Mouse (Mus musculus): Measurements from ENCODE around the gene Noxo1. TPM values are rescaled to one million over a fixed set of nuclear protein-coding genes. Genes with fewer than 3 reads are reported as not detected.

Noxo1 gene
- total RNA-seq, 2 experiments from 2014 or later, result 0.33 to 1.3 TPM

DNA sequence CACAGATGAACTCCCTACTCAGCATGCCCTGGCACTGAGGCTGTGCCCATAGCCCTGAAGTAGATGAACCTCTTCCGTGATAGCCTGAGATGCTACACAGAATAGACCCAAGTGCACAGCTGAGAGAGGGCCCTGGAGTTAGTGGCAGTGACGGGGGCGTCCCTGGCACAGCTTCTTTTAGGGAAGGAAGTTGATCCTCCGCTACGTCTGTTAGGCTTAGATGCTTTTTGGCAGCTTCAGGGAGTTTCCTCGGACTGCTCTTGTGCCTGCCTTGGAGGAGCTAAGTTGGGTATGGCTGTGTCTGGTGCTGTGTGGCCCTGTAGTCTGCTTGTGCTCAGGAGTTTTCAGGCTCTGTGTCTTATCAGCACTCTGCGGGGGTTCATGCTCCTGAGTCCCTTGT lies 21.8 kb upstream of the Noxo1 start:
- intact Hi-C loops (cut with DNase I), result no loop called here
- DNase-seq, result no peak

- intact Hi-C loops (cut with DNase I), result no loop called here
- DNase-seq, result peak; percentile 68 to 69
Observed at GRCm38 (mm10) chr17:24676187-24676586, 19.8 kb upstream of the Noxo1 start.

- DNase-seq, result no peak
- intact Hi-C loops (cut with DNase I), result no loop called here
Observed at GRCm38 (mm10) chr17:24676877-24677276, 19.2 kb upstream of the Noxo1 start.

- DNase-seq, result no peak
- intact Hi-C loops (cut with DNase I), result no loop called here
Observed at GRCm38 (mm10) chr17:24677500-24678080, 18.4 kb upstream of the Noxo1 start.

DNA sequence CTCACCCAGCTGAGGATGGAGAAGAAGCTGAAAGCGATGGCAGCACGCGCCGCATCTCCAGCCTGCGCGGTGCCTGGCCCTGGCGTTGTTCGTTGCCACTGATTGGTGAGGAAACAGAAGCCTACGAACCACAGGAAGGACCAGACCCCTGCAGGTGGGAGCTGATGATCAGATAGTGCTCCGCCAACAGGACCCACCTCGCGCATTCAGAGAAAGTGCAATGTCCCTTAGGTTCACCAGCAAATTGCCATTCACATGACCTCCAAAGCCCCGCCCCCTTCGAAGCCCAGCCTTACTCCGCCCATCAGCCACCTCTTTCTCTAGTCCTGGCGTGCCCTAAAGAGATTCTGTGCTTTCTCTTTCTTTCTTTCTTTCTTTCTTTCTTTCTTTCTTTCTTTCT lies 9.5 kb upstream of the Noxo1 start:
- intact Hi-C loops (cut with DNase I), result no loop called here
- DNase-seq, result no peak

- intact Hi-C loops (cut with DNase I), result no loop called here
- peak; percentile 41 to 51 for DNase-seq
Observed at GRCm38 (mm10) chr17:24687146-24687595, 8.9 kb upstream of the Noxo1 start.

GRCm38 (mm10) chr17:24687599-24687998 lies 8.4 kb upstream of the Noxo1 start:
- intact Hi-C loops (cut with DNase I), result no loop called here
- no peak for DNase-seq

GRCm38 (mm10) chr17:24689251-24690081 lies 6.6 kb upstream of the Noxo1 start, which contains the start of gene Syngr3:
Gene Syngr3, minus strand, starts transcription at chr17:24689955.
- intact Hi-C loops (cut with DNase I), result no loop called here
- no peak for DNase-seq

GRCm38 (mm10) chr17:24692385-24692784 lies 3.6 kb upstream of the Noxo1 start:
- intact Hi-C loops (cut with DNase I), result no loop called here
- no peak for DNase-seq

- no peak for DNase-seq
- intact Hi-C loops (cut with DNase I), result loop anchor here (2.0 kb wide), 1 partner anchor 25 kb away; no protein-coding TSS in a partner anchor
Observed at GRCm38 (mm10) chr17:24695326-24696010, 566 bp upstream of the Noxo1 start.

- DNase-seq, result no peak
- intact Hi-C loops (cut with DNase I), result no loop called here
Observed at GRCm38 (mm10) chr17:24697985-24698384, 2.0 kb downstream of the Noxo1 start.

- DNase-seq, result no peak
- intact Hi-C loops (cut with DNase I), result no loop called here
Observed at GRCm38 (mm10) chr17:24698715-24699114, 2.7 kb downstream of the Noxo1 start.

- DNase-seq, result no peak
- intact Hi-C loops (cut with DNase I), result no loop called here
Observed at GRCm38 (mm10) chr17:24699473-24699872, 3.4 kb downstream of the Noxo1 start.

GRCm38 (mm10) chr17:24701251-24701650 lies 5.2 kb downstream of the Noxo1 start:
- intact Hi-C loops (cut with DNase I), result no loop called here
- no peak for DNase-seq

- DNase-seq, result no peak
- intact Hi-C loops (cut with DNase I), result loop anchor here (5.0 kb wide), 2 partner anchors 79 to 169 kb away; no protein-coding TSS in a partner anchor
Observed at GRCm38 (mm10) chr17:24705821-24706220, 9.8 kb downstream of the Noxo1 start.

- DNase-seq, result peak; percentile 95 to 97
- intact Hi-C loops (cut with DNase I), result loop anchor here (5.0 kb wide), 2 partner anchors 80 to 170 kb away; no protein-coding TSS in a partner anchor
Observed at GRCm38 (mm10) chr17:24706982-24707800, 11.2 kb downstream of the Noxo1 start, which contains the start of gene Tbl3. Gene Tbl3, minus strand, starts transcription at chr17:24707660.

DNA sequence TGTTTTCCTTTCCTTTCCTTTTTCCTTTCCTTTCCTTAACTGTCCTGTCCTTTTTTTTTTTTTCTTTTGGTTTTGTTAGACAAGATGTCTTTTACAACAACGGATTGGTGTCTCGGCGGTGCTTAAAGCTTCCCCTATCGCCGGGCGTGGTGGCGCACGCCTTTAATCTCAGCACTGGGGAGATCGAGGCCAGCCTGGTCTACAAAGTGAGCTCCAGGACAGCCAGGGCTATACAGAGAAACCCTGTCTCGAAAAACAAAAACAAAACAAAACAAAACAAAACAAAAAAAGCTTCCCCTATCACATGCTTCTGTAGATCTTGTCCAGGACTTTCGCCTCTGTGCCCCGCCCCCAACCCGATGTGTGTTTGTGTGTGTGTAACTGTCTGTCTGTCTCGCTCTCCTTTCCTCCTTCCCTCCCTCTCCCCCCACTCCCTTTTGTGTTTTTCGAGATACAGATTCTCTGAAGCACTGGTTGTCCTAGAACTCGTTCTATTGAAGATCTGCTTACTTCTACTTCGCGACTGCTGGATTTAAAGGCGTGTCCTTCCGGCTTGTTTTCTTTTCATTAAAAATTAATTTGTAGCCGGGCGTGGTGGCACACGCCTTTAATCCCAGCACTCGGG lies 11.9 kb downstream of the Noxo1 start:
- intact Hi-C loops (cut with DNase I), result loop anchor here (5.0 kb wide), 2 partner anchors 81 to 171 kb away; no protein-coding TSS in a partner anchor
- no peak for DNase-seq

GRCm38 (mm10) chr17:24708646-24709045 lies 12.6 kb downstream of the Noxo1 start:
- intact Hi-C loops (cut with DNase I), result loop anchor here (5.0 kb wide), 2 partner anchors 81 to 171 kb away; no protein-coding TSS in a partner anchor

DNA sequence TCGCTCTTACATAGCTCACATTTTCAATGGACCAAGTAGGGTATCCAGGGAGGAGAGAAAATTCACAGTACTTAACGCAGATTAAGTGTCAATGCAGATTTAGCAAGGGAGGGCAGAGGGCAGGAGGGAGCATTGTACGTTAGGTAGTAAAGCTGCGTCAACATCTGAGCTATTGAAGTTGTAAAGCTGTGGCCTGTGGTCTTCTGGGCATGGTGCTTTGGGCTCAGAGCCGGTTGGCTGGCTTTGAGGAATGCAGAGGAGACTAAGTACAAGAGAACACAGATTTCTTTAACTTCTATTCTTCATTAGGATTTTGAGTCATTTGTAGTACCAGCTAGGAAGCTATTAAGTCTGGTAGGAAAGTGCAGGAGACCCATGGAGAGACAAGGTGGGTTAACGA lies 19.5 kb downstream of the Noxo1 start:
- intact Hi-C loops (cut with DNase I), result loop anchor here (5.0 kb wide), 1 partner anchor 298 kb away; no protein-coding TSS in a partner anchor
- DNase-seq, result no peak

More at GRCm38 (mm10) chr17:24708646-24709045, 12.6 kb downstream of the Noxo1 start:
- DNase-seq, result no peak
